Mouse (Mus musculus) MEL (cell line): Measurements from ENCODE around the gene Calm4.

Experiments used
- MAX ChIP-seq: IDR thresholded peaks from 2 replicates; pipeline ENCODE4 v1.6.1; 2011; ENCODE audit warnings: low read length, improper control_type of control experiment
- NELFE ChIP-seq: IDR thresholded peaks from 2 replicates; pipeline ENCODE4 v1.6.1; 2011; ENCODE audit warnings: low read depth, low read length, improper control_type of control experiment
- RCOR1 ChIP-seq: IDR thresholded peaks from 2 replicates; pipeline ENCODE4 v1.6.1; 2012; ENCODE audit warnings: low read depth, mild to moderate bottlenecking, inconsistent platforms, low read length, improper control_type of control experiment
- SMC3 ChIP-seq: IDR thresholded peaks from 2 replicates; pipeline ENCODE4 v1.6.1; 2011; ENCODE audit warnings: low read depth, low read length, improper control_type of control experiment

- no peak for TF ChIP-seq NELFE
- no peak for TF ChIP-seq MAX
- no peak for TF ChIP-seq RCOR1
- TF ChIP-seq SMC3, result no peak
These were observed 5.6 kb upstream of the Calm4 start for GRCm38 (mm10) chr13:3831994-3832393.
